Mouse (Mus musculus) megakaryocyte, embryonic 14.5 days (primary cell): ENCODE data around the gene Gipc1. TPM values are rescaled to one million over a fixed set of nuclear protein-coding genes. Genes with fewer than 3 reads are reported as not detected.
A peak's percentile ranks its signal among the peaks of the same experiment; 100 is the strongest.

Experiments
- H3K27me3 ChIP-seq: replicated peaks from 2 replicates; pipeline ENCODE3; 2012; ENCODE audit warnings: inconsistent platforms
- H3K36me3 ChIP-seq: replicated peaks from 2 replicates; pipeline ENCODE3; 2012; ENCODE audit warnings: low read length, inconsistent platforms, mixed read lengths
- H3K4me1 ChIP-seq: 2 replicates; pipeline ENCODE4 v1.6.1; 2012; ENCODE audit warnings: inconsistent platforms
- H3K4me3 ChIP-seq: replicated peaks from 2 replicates; pipeline ENCODE3; 2012; ENCODE audit warnings: moderate library complexity, mild to moderate bottlenecking, inconsistent platforms
- H3K9me3 ChIP-seq: 2 replicates; pipeline ENCODE4 v1.6.1; 2012; ENCODE audit warnings: inconsistent platforms
- FLI1 ChIP-seq: IDR thresholded peaks from 2 replicates; pipeline ENCODE4 v1.6.1; 2012; ENCODE audit warnings: low read length, inconsistent platforms, mixed read lengths
- GATA1 ChIP-seq: IDR thresholded peaks from 3 replicates; pipeline ENCODE4 v1.6.1; 2012; ENCODE audit warnings: mixed read lengths, low read length, inconsistent platforms, borderline replicate concordance
- polyA plus RNA-seq: library from polyadenylated mRNA; stranded (reverse); fragments of >175 nt; gene quantifications from 2 replicates; pipeline ENCODE4 v1.2.3, GENCODE M21; 2012; ENCODE audit warnings: low replicate concordance; ENCODE audit not compliant: insufficient read depth

Gipc1 gene
- polyA plus RNA-seq = 306 and 351 TPM in 2 replicates

DNA sequence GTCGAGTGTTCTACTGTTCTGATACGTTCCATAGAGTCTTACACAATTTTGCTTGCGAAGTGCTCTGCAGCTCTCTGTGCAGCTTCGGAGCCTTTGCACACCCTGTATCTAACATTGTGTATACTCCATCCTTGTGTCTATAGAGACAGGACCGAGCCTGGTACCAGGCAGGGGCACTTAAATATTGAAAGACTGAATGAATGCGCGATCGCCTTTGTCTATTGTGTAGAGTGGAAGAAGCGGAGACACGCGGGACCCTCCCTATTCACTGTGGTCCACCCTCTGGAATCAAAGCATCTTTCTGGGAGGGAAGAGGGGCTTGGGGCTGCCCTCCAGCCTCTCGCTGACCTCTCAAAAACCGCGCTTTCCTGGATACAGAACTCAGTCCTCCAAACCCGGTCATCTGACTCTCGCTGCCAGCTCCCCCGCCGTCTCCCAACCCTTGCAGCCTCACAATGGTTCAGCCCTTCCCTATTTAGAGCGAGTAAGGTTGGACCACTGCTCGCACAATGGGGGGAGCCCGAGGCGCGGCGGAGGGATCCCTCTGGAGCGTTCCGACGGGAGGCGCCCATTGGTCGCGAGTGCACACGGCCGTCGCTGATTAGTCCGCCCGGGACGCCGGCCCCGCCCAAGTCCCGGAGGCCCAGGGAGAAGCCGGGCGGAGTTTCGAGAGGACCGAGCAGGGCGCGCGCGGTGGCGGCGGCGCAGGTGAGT, at the start of gene Gipc1:
TSS of gene Gipc1 (plus strand) at position 648 of the 714 bp plus-strand sequence.
- Histone ChIP-seq H3K4me3 (peak within 1 kb of the TSS; percentile 98), H3K4me1 (peaks cover 55% of the 10 kb centered on the region), H3K27me3 (peaks cover 4% of the 10 kb centered on the region), H3K36me3 (peaks cover 29% of the 10 kb centered on the region), H3K9me3 (peaks cover 19% of the 10 kb centered on the region)
- TF ChIP-seq GATA1 = no peak
- no peak for TF ChIP-seq FLI1

DNA sequence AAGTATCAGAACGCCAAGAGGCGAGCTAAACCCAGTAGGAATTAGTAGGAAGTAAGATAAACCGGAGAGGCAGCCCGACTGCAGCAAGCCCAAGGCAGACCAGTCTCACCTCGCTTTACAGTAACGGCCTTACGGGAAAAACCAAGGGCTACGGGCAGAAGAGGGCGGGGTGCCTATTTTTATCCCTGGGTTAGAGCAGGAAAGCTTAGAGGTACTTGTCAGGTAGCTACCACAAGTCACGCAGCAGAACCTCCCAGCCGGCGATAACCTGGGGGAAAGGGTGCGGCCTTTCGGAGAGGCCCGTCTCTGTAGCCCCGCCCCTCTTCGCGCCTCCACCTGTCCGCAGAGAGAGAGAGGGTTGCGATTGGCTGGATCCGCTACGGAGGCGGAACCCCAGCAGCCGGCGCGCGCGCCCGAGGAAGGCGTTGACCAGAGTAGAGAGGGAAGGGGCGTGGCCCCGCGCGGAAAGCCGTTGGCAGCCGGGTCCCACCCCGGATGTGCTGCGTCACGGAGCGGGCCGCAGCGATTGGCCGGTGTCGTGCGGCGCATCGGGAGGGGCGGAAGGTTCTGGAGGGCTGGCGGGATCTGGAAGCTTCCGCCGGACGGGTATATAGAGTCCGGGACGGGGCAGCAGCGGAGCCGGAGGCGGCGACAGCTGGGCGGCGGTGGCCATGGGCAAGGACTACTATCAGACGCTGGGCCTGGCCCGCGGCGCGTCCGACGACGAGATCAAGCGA, 44.6 kb upstream of the Gipc1 start, which contains the start of the genes Tecr and Dnajb1:
TSS of gene Tecr (minus strand) at position 311 of the 737 bp plus-strand sequence.
TSS of gene Dnajb1 (plus strand) at position 533 of the 737 bp plus-strand sequence.
- Histone ChIP-seq H3K9me3 (no peaks in the 10 kb centered on the region), H3K27me3 (no peaks in the 10 kb centered on the region), H3K4me3 (peak within 1 kb of the TSS; percentile 97), H3K36me3 (peaks cover 49% of the 10 kb centered on the region), H3K4me1 (peaks cover 51% of the 10 kb centered on the region)
- no peak for TF ChIP-seq GATA1
- peak; percentile 74 for TF ChIP-seq FLI1

GRCm38 (mm10) chr8:83608398-83608829, 44.1 kb upstream of the Gipc1 start:
- Histone ChIP-seq H3K36me3 (peaks cover 54% of the 10 kb centered on the region), H3K27me3 (no peaks in the 10 kb centered on the region), H3K4me1 (peaks cover 51% of the 10 kb centered on the region), H3K4me3 (peak overlapping the region; percentile 97), H3K9me3 (no peaks in the 10 kb centered on the region)
- TF ChIP-seq FLI1 (no peak), GATA1 (no peak)

DNA sequence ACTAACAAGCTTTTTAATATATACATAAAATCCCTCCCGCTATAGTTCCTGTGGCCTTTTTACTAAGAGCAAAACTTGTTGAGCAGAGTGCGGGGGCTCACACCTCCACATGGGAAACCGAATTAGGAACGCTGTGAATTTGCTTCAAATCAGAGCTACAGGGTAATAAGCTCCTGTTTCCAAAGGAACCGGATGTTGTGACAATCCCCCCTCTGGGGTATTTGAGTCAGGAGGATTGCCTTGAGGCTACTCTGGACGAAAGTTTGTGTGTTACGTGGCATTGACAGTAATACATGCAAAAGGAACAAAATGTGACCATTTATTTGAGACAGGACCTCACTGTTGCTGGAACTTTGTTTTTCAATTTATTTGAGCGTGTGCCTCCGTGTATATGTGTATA, 43.4 kb upstream of the Gipc1 start:
- Histone ChIP-seq H3K27me3 (no peaks in the 10 kb centered on the region), H3K4me1 (peaks cover 51% of the 10 kb centered on the region), H3K9me3 (no peaks in the 10 kb centered on the region), H3K36me3 (peaks cover 60% of the 10 kb centered on the region), H3K4me3 (peak overlapping the region; percentile 97)
- no peak for TF ChIP-seq FLI1
- TF ChIP-seq GATA1 = no peak

- Histone ChIP-seq H3K27me3 (no peaks in the 10 kb centered on the region), H3K36me3 (peaks cover 61% of the 10 kb centered on the region), H3K4me1 (peaks cover 51% of the 10 kb centered on the region), H3K9me3 (no peaks in the 10 kb centered on the region), H3K4me3 (peak overlapping the region; percentile 97)
- TF ChIP-seq FLI1 = no peak
- TF ChIP-seq GATA1 = no peak
Measured at GRCm38 (mm10) chr8:83609547-83610180, 42.8 kb upstream of the Gipc1 start.

DNA sequence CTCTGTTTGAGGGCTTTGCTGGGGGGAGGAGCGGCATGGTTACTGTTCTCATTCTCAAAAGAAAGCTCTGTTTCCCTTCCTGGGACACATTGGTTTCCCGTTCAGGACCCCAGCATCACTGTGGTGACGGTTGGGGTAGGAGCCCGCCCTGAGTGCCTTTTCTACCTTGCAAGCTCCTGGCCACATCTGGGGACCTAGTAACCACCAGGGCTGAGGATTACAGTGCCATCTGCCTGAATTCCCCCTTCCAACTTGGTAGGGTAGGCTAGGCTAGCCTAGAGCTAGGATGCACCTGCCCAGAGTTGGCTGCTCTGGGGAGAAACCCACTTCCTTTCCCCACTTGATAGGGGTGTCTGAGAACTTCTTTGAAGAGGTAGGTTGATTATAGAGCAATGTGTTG, 40.6 kb upstream of the Gipc1 start:
- Histone ChIP-seq H3K9me3 (no peaks in the 10 kb centered on the region), H3K36me3 (peaks cover 48% of the 10 kb centered on the region), H3K27me3 (no peaks in the 10 kb centered on the region), H3K4me1 (peaks cover 39% of the 10 kb centered on the region), H3K4me3 (no peak overlapping the region)
- TF ChIP-seq FLI1 (no peak), GATA1 (no peak)

DNA sequence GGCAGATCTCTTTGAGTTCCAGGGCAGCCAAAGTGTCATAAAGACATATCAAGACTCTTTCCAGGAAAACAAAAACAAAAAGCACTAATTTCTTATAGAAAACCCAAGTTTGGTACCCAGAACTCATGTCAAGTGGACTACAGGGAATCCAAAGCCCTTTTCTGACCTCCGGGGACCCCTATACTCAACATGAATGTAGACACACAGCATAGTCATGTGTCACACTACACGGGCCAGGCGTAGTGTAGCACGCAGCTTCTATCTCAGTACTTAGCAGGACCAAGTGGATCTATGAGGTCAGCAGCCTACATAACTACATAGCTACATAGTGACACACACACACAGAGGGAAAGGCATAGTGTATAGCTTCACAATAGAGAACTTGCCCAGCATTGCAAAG, 38.8 kb upstream of the Gipc1 start:
- H3K4me3 ChIP-seq = no peak overlapping the region
- H3K4me1 ChIP-seq = peaks cover 35% of the 10 kb centered on the region
- H3K9me3 ChIP-seq = no peaks in the 10 kb centered on the region
- TF ChIP-seq GATA1 (no peak), FLI1 (no peak)
- H3K36me3 ChIP-seq = peaks cover 48% of the 10 kb centered on the region
- no peaks in the 10 kb centered on the region for H3K27me3 ChIP-seq

GRCm38 (mm10) chr8:83616625-83617024, 35.9 kb upstream of the Gipc1 start:
- no peak overlapping the region for H3K4me3 ChIP-seq
- TF ChIP-seq FLI1 = no peak
- TF ChIP-seq GATA1 = no peak
- H3K9me3 ChIP-seq = no peaks in the 10 kb centered on the region
- peaks cover 8% of the 10 kb centered on the region for H3K4me1 ChIP-seq
- H3K36me3 ChIP-seq = peaks cover 27% of the 10 kb centered on the region
- H3K27me3 ChIP-seq = peaks cover 9% of the 10 kb centered on the region

GRCm38 (mm10) chr8:83617111-83617510, 35.4 kb upstream of the Gipc1 start:
- TF ChIP-seq FLI1 (no peak), GATA1 (no peak)
- Histone ChIP-seq H3K4me1 (peaks cover 6% of the 10 kb centered on the region), H3K4me3 (no peak overlapping the region), H3K9me3 (no peaks in the 10 kb centered on the region), H3K27me3 (peaks cover 9% of the 10 kb centered on the region), H3K36me3 (peaks cover 23% of the 10 kb centered on the region)

GRCm38 (mm10) chr8:83618566-83618965, 33.9 kb upstream of the Gipc1 start:
- H3K4me3 ChIP-seq = no peak overlapping the region
- peaks cover 9% of the 10 kb centered on the region for H3K36me3 ChIP-seq
- no peaks in the 10 kb centered on the region for H3K9me3 ChIP-seq
- no peak for TF ChIP-seq GATA1
- no peak for TF ChIP-seq FLI1
- H3K27me3 ChIP-seq = peaks cover 10% of the 10 kb centered on the region
- H3K4me1 ChIP-seq = peaks cover 11% of the 10 kb centered on the region
